Mouse (Mus musculus): ENCODE results near the gene Wdr31.

DNA sequence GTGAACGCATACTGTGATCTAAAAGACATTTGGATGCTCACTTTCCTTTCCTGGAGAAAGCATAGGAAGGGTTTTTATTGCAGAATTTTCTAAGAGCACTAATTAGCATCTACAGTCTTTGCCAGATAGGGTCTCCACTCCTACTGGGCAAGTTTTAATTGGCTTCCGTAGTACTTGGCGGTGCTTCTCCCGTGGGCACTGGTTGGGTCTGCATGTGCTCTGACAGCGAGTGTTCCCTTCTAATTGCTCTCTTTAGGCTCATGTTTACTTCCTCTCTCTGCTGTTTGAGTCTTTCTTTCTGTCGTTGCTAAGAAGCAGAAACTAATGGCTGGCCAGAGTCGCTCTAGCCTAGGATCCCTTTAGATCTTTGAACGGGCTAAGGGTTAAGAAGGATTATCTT lies 52.2 kb downstream of the Wdr31 start:
- TF ChIP-seq CTCF (IDR thresholded peaks at IDR 0.05; ENCODE audit: borderline replicate concordance, extremely low read depth, insufficient read depth, insufficient read length) (no peak), POLR2A (IDR thresholded peaks at IDR 0.05; ENCODE audit: borderline replicate concordance, extremely low read depth, insufficient read depth, insufficient read length, poor library complexity, severe bottlenecking) (no peak)

Measured in brain, embryonic 14.5 days (tissue).